Mouse (Mus musculus) kidney, postnatal 25 days (tissue): ENCODE measurements around the gene Ccr9.
"Not testable (repeated sequence)": the region's sequence is repeated elsewhere in the genome, so short reads cannot be mapped to it uniquely, and the experiment has no call there.

Source experiments
- DNase-seq, 2 experiments: peaks; one replicate each; pipeline ENCODE4 v3.0.0; 2021; ENCODE audit warnings: mixed read lengths in 2 of 2

Ccr9 gene

GRCm38 (mm10) chr9:123717186-123718008 lies 39.2 kb downstream of the Ccr9 start, which contains the start of gene Lztfl1:
Gene Lztfl1, minus strand, starts transcription at chr9:123717697.
- peak; percentile 99 for DNase-seq

- DNase-seq = no peak
Observed at GRCm38 (mm10) chr9:123722737-123723493, 44.7 kb downstream of the Ccr9 start.

- no peak for DNase-seq
Observed at GRCm38 (mm10) chr9:123731271-123731670, 53.0 kb downstream of the Ccr9 start.

GRCm38 (mm10) chr9:123734133-123734532 lies 55.9 kb downstream of the Ccr9 start:
- no peak for DNase-seq

- DNase-seq = no peak
Observed at GRCm38 (mm10) chr9:123740799-123741198, 62.6 kb downstream of the Ccr9 start.

GRCm38 (mm10) chr9:123749687-123750086 lies 71.4 kb downstream of the Ccr9 start:
- not testable (repeated sequence) for DNase-seq

- no peak for DNase-seq
Observed at GRCm38 (mm10) chr9:123754333-123754732, 76.1 kb downstream of the Ccr9 start.

GRCm38 (mm10) chr9:123756752-123757151 lies 78.5 kb downstream of the Ccr9 start:
- DNase-seq = no peak

- DNase-seq = no peak
Observed at GRCm38 (mm10) chr9:123757326-123757725, 79.1 kb downstream of the Ccr9 start.

GRCm38 (mm10) chr9:123758156-123758555 lies 79.9 kb downstream of the Ccr9 start:
- DNase-seq = no peak

- DNase-seq = no peak
Observed at GRCm38 (mm10) chr9:123758645-123759044, 80.4 kb downstream of the Ccr9 start.

GRCm38 (mm10) chr9:123760806-123761205 lies 82.6 kb downstream of the Ccr9 start:
- no peak for DNase-seq

GRCm38 (mm10) chr9:123762886-123763285 lies 84.6 kb downstream of the Ccr9 start:
- no peak for DNase-seq

GRCm38 (mm10) chr9:123763771-123764170 lies 85.5 kb downstream of the Ccr9 start:
- no peak for DNase-seq

- DNase-seq = no peak
Observed at GRCm38 (mm10) chr9:123766996-123767395, 88.8 kb downstream of the Ccr9 start.

GRCm38 (mm10) chr9:123768443-123768842 lies 90.2 kb downstream of the Ccr9 start:
- no peak for DNase-seq

- no peak for DNase-seq
Observed at GRCm38 (mm10) chr9:123769532-123769931, 91.3 kb downstream of the Ccr9 start.

- DNase-seq = peak in 1 of 2 experiments; percentile 14
Observed at GRCm38 (mm10) chr9:123773299-123773698, 95.1 kb downstream of the Ccr9 start.

- DNase-seq = no peak
Observed at GRCm38 (mm10) chr9:123788855-123789529, 110.8 kb downstream of the Ccr9 start.

GRCm38 (mm10) chr9:123796174-123796573 lies 117.9 kb downstream of the Ccr9 start:
- DNase-seq = peak; percentile 47 to 54

GRCm38 (mm10) chr9:123801527-123801926 lies 123.3 kb downstream of the Ccr9 start:
- DNase-seq = no peak

- DNase-seq = no peak
Observed at GRCm38 (mm10) chr9:123802421-123802820, 124.2 kb downstream of the Ccr9 start.

GRCm38 (mm10) chr9:123802896-123803295 lies 124.7 kb downstream of the Ccr9 start:
- no peak for DNase-seq
